Mouse (Mus musculus) embryo, embryonic 11 days (tissue): Measurements from ENCODE around the gene N4bp2l1.
A peak's percentile ranks its signal among the peaks of the same experiment; 100 is the strongest.

ENCODE experiments used
- DNase-seq: peaks from one replicate; pipeline ENCODE4 v3.0.0-alpha.2; 2015

N4bp2l1 gene

GRCm38 (mm10) chr5:150598202-150599119, 1.5 kb upstream of the N4bp2l1 start:
- no peak for DNase-seq

GRCm38 (mm10) chr5:150595366-150596016, 1.5 kb downstream of the N4bp2l1 start:
- no peak for DNase-seq

GRCm38 (mm10) chr5:150594649-150595339, 2.2 kb downstream of the N4bp2l1 start:
- no peak for DNase-seq

DNA sequence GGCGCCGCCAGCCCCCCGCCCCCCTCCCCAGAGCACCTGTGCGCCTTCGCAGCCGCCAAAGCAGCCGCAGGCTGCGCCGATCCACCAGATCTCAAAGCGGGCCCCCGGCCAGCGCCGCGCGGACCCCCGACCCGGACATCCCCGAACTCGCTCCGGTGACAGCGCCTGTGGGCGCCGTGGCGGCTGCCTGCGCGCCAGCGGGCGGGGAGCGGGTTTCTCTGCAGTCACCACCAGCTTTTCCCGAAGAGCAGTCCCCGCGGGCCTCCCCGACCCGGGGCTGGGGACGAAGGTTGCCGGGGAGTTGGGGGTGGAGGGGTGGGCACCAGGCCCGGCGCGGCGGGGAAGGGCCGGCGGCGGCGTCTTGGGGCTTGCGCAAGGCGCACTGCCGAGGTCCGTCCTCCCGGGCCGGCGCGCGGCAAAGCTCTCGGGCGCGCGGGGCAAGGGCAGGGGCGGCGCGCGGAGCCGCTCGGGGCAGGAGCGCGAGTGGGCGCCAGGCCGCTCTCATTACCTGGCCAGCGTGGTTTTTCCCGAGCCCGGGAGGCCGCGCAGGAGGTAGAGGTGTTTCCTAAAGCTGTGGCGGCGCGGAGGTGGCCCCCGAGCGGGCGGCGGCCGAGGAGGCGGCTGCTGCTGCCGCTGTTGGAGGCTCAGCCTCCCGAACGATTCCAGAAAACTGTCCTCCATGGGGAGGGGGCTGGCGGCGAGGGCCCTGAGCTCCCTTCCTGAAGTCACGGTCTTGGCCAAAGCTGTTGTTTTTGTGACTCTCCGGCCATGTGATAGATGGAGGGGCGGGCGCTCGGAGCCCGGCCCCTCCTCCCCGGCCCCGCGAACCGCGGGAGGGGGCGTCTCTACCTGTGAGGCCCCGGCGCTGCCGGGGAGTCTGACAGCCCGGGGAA, 3.0 kb downstream of the N4bp2l1 start:
- peak; percentile 66 for DNase-seq

DNA sequence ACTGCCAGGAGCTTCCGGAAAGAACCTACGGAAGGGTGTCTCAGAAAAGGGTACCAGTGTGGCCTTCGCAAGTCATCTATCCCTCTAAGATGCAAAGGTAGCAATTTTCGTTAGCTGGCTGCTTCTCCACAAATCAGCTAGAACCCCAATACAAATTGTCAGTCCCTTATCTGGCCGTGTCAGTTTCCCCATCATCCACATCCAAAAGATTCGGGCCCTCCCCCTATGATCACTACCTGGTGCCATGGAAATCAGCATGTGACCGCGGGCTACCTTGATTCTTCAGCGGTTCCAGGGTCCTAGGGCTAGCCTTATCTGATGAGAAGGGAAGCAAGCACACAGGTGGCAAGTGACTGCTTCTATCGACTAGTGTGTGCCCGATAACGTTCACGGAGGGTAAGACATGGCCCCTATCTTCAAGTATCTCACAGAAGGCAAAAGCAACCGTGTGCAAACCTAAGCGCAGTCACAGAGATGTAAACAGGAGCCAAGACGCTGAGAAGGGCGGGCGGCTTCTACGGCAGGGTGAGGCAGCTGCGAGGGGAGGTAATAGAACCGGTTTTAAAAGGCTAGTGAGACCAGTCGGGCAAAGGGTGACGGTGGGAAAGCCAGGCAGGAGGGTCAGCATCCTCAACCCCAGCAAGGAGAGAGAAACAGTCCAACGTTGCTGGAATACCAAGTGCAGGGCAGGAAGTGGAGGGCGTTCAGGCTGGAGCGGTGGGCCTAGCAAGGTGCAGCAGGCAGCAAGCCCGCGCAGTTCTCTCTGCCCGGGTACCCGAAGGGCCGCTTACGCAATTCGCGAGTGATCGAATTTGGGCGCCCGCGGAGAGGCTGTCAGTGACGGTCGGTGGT, 3.9 kb downstream of the N4bp2l1 start:
- peak; percentile 53 for DNase-seq

DNA sequence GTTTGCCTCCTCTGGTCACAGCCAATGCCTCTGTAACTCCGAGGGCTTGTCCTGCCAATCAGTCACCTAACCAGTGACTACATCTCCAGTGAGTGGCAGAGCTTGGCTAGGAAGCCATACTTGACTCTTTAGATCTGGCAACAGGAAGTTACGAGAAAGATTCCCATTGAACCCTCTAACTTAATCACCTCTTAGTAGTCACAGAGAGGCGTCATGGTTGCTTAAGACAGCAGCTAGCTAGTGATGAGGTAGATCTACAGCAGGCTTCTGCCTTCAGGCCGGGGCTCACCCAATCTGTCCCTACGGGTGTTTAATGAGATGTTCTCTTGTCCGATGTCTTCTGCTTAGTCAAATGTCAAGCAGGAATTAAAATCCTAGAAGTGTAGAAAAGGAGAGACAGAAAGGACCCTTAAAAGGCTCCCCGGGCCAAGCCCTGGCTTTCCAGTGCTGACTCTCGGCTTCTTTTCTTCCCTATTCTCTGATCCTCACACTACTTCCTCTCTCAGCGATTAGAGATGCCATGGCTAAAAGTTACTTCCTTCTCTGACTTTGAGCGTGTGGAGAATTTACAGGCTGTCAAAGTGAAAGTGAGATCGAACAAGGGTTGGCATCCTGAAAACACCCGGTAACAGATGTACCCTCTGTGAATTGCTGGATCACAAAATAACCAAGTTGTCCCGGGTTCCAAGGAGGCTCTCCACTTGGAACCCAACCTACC, 4.6 kb downstream of the N4bp2l1 start:
- no peak for DNase-seq

GRCm38 (mm10) chr5:150589945-150590344, 7.0 kb downstream of the N4bp2l1 start:
- DNase-seq = no peak

GRCm38 (mm10) chr5:150584337-150584729, 12.7 kb downstream of the N4bp2l1 start:
- no peak for DNase-seq

DNA sequence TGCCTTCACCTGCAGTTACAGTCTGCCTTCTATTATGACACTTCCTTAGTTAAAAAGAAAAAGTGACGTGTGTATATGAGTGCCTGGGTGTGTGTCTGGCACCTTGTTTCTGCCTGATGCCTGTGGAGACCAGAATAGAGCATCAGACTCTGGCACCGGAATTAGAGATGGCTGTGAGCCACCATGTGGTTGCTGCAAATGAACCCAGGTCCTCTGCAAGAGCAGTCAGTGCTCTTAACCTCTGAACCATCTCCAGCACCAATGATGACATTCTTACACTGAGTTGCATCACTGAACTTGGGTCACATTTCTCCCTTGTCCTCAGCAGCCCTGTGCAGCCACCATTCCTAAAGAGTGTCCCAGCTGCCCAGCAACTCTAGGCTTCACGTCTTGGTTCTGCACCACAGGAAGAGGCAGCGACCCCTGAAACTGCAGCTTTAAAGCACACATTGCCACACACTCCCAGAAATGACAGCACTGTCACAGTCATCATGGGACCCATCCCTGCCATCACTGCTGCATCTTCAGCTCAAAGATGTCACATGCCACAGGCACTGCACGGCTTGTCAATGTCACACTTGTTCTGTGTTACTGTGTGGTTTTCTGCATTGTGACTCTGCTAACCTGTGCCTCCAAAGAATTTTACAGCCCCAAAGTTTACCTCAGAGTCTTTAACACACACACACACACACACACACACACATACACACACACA, 13.2 kb downstream of the N4bp2l1 start:
- no peak for DNase-seq

DNA sequence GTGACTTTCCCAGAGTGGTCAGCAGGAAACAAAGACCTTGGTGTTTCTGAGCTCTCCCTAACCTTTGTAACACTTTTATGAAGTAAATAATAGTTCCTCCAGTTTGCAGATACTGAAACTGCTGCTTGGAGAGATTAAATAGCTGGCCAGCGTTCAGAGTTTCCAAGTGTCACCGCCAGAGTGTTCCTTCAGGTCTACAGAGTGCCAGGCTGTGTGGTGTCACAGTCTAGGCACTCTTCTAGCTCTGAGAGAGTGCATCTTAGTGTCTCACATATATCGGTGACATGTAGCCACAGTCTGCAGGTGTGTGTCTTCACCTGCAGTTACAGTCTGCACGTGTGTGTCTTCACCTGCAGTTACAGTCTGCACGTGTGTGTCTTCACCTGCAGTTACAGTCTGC, 13.8 kb downstream of the N4bp2l1 start:
- DNase-seq = no peak

DNA sequence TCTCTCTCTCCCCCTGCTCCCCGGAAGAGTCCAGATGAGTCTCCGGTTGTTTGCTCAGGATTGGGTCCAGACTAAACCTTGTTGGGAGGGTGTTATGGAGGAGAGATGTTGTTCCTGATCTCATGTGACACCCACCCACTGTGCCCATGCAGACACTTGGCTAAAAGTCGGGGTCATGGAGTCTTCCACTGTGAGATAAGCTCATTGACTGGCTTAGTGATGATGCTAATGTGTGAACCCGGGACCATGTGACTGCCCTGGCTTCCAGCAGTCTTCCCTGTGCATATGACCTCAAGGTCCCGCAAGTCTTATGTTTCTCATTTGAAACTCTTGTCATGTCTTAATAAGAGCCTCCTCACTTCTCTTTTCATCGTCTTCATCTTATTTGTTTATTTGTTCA, 15.8 kb downstream of the N4bp2l1 start:
- no peak for DNase-seq

DNA sequence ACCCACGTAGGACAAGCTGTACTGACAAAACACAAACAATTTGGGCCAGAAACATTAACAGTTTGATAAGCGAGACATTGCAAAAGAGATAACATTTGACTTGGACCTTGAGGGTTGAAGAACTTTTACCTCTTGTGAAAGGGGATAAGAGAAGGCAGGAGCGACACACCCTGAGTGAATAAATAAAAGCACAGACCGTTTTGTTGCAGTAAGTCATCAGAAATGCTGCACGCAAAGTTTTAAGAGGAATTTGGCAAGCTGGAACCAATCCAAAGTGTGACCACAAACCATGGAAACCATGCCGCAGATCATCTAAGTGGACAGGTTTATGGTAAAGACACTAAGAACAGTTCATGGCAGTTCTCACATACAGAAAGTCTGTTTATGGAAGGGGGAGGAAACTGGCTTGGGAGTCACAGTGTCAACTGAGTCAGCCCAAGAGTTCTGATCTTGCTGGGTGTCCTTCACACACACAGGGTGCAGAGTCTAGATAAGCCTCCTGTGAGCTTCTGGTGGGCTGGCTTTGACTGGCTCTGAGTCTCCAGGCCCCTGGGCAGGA, 18.3 kb downstream of the N4bp2l1 start:
- no peak for DNase-seq

DNA sequence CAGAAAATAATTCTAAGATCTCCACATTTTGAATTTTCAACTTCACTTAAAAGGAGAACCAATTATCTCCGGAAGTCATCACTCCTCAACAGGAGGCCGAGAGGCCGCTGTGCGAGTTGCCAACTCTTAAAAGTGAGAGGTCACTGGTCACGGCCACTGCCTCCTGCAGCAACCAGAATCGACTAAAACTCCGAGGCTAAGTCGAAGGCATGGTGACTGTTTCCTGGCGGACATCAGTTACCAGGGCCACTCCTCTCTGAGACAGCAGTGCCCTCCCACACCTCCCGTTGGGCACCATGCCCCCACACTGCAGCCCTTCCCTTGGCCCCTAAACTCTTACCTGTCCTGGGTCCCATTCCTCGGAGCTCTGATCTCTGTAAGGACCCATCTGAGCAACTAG, 20.2 kb downstream of the N4bp2l1 start:
- DNase-seq = no peak

GRCm38 (mm10) chr5:150574885-150575284, 22.1 kb downstream of the N4bp2l1 start:
- no peak for DNase-seq

DNA sequence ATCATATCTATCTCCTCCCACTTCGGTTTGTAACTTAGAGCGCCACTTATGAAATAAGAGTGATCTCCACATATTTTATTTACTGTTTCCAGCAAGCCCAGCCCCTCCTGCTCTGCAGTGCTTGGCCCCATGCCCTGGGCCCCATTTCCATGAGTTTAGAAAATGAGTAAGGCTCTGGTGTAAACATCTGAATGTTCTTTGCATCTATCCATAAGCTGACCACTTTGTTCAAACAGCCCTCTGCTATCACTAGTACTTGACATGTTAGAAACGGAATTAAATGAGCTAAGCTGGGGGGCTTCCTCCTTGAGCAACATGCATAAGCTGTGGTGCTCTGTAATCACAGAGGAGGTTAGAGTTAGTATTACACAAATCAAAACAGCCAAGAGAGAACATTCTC, 22.6 kb downstream of the N4bp2l1 start:
- DNase-seq = no peak

- DNase-seq = no peak
These were observed 26.3 kb downstream of the N4bp2l1 start for GRCm38 (mm10) chr5:150570496-150571219.

DNA sequence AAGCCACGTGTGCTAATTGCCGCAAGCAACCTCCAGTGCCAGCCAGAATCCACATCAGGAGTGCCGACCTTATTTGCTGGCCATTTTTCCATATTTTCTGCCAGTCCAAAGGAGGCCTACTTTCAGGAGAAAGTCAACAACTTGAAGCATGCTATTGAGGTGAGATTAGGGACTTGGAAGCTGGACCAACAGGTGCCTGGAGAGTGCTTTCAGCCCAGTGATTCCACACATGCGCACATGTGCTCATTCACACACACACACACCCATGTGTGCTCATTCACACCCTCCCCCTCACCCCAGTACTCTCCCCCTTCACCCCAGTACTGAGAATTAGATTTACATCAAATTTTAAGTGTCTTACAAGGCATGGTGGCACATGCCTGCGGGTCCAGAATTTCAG, 30.0 kb downstream of the N4bp2l1 start:
- DNase-seq = no peak

DNA sequence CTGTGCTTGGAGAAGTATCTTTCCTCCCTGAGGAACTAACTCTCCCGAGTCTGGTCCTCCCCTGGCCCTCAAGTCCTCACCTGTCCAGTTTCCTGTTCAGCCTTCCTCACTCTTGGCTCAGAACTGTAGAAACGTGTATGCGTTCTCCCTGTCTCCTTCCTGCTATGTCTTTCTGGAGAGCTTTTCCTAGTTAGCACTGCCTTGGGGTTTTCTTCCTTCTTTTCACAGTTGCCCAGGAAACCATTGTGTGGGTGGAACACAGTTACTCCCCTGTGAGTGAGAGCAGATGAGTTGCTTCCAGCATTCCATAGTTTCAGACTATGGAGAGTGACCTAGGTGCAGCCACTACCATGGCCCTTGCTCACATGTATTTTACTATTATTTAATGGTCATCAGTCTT, 30.8 kb downstream of the N4bp2l1 start:
- DNase-seq = no peak

DNA sequence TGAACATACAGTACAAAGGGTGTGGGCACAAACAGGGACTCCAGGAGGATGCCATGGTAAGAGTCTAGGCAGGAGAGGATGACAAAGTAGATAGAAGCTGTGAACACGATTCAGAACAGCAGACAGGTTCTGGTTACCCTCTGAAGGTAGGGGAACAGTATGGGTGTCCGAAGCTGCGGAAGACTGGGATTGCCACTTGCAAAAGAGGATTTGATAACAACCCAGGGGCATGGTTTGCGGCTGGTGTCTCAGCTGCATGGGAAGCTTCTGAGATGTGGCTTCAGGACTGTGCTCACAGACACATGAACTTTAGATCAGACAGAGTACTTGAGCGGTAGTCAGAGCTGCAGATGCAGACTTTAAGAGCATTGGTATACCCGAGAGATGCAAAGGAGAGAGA, 32.6 kb downstream of the N4bp2l1 start:
- DNase-seq = no peak
